8 mouse cellular contexts compared by ENCODE assay signal in the genomic region with DNA sequence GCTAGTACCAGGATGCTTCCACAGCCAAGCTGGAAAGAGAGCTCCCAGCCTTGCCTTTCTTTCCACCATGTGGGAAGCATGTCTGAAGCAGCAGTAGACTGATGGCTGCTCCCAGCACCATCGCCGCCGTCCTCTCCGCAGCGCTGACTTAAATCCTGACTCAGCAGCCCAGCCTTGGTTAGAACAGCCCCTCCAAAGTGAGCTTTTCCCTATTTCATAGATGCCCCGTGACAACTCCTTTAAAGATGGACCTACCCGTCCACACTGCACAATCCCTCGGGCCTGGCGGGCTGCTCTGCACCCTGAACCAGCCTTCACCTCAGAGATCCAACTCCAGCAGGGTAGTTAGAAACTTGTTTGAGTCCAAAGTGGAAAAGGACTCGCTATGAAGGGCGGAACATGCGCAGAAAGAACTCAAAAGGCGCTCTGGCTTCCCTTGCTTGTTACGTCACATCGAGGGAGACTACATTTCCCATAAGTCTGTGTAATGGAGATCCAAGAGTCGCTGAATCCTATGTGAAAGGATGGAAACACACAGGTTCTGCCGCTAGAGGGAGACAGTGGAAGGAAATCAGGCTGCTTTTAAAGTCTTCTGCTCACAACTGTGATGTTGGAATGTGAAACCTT. TPM values are rescaled to one million over a fixed set of nuclear protein-coding genes. Genes with fewer than 3 reads are reported as not detected.
DNase-seq lines count a peak whose midpoint lies in the region; ATAC-seq and TF ChIP-seq lines count a peak whose summit lies in the region.

A gene (minus strand): TSS at position 411 of the 627 bp plus-strand sequence.

- H3K4me1 ChIP-seq in cerebellum, adult 2 months (ENCODE audit: control insufficient read depth, insufficient read depth, low read length), result no peaks in the 10 kb centered on the region; the same call in 1 of the 2 replicates
- H3K4me1 ChIP-seq in forebrain, postnatal 0 days (ENCODE audit: insufficient read depth), result no peaks in the 10 kb centered on the region; the same call in 1 of the 2 replicates
- peaks cover 8% of the 10 kb centered on the region for H3K4me1 ChIP-seq in lung, embryonic 15.5 days

- peak; percentile 99 for ATAC-seq in forebrain, postnatal 0 days
- peak; percentile 98 for ATAC-seq in lung, embryonic 15.5 days (ENCODE audit: borderline replicate concordance, extremely low read depth, low FRiP score, low TSS enrichment)

- TF ChIP-seq POLR2A in cerebellum, adult 2 months (IDR thresholded peaks at IDR 0.05; ENCODE audit: borderline replicate concordance, insufficient read depth, low read length), result peak; percentile 43; the same call in 1 of the 2 replicates

- peak within 1 kb of the TSS; percentile 89 for H3K4me3 ChIP-seq in cerebellum, adult 2 months (replicated peaks; ENCODE audit: insufficient read depth, low read depth, low read length)
- H3K4me3 ChIP-seq in forebrain, postnatal 0 days (ENCODE audit: low read depth, low read length), result peak within 1 kb of the TSS; percentile 63
- peak within 1 kb of the TSS; percentile 70 for H3K4me3 ChIP-seq in lung, embryonic 15.5 days

- WGBS in cerebellum, adult 2 months, result under 1% methylated on average over 17 of the region's 17 CpGs
- under 1% methylated on average over 17 of the region's 17 CpGs for WGBS in forebrain, postnatal 0 days
- 0% methylated on average over 17 of the region's 17 CpGs for WGBS in lung, embryonic 15.5 days

- peak within 1 kb of the TSS; percentile 30 for H3K27ac ChIP-seq in cerebellum, adult 2 months (ENCODE audit: insufficient read depth, low read length)
- H3K27ac ChIP-seq in forebrain, postnatal 0 days (ENCODE audit: low read depth, low read length), result peak within 1 kb of the TSS; percentile 59
- H3K27ac ChIP-seq in lung, embryonic 15.5 days, result peak within 1 kb of the TSS; percentile 92

- peak within 1 kb of the TSS; percentile 83 for H3K4me2 ChIP-seq in forebrain, postnatal 0 days (ENCODE audit: low read depth)
- peak within 1 kb of the TSS; percentile 77 for H3K4me2 ChIP-seq in lung, embryonic 15.5 days

- H3K9me3 ChIP-seq in forebrain, postnatal 0 days (ENCODE audit: low read length), result no peaks in the 10 kb centered on the region
- no peaks in the 10 kb centered on the region for H3K9me3 ChIP-seq in lung, embryonic 15.5 days

- peak; percentile 38; the same call in 1 of the 2 replicates for TF ChIP-seq CTCF in cerebellum, adult 2 months (IDR thresholded peaks at IDR 0.05; ENCODE audit: borderline replicate concordance, insufficient read depth, low read depth, low read length)
- TF ChIP-seq CTCF in forebrain, postnatal 0 days (IDR thresholded peaks at IDR 0.05; ENCODE audit: low read depth), result peak; percentile 92

- no peaks in the 10 kb centered on the region for H3K27me3 ChIP-seq in cerebellum, adult 2 months (ENCODE audit: control insufficient read depth, insufficient read depth, low read length)
- H3K27me3 ChIP-seq in forebrain, postnatal 0 days (ENCODE audit: insufficient read depth, low read length), result no peaks in the 10 kb centered on the region
- H3K27me3 ChIP-seq in lung, embryonic 15.5 days, result no peaks in the 10 kb centered on the region

- no peaks in the 10 kb centered on the region for H3K36me3 ChIP-seq in forebrain, postnatal 0 days (ENCODE audit: insufficient read depth)
- peaks cover 9% of the 10 kb centered on the region for H3K36me3 ChIP-seq in lung, embryonic 15.5 days

- DNase-seq in MEL-GATA-1-ER (ENCODE audit: extremely low read depth, low read depth), result peak; percentile 98
- DNase-seq in cerebellum, adult 2 months, result peak; percentile 87 to 94
- peak; percentile 95 for DNase-seq in forebrain, postnatal 0 days
- peak; percentile 92 for DNase-seq in heart, postnatal 4 days
- peak; percentile 96 for DNase-seq in layer of hippocampus, adult 8-10 months (ENCODE audit: low spot score in 2 of 2)
- DNase-seq in ovary, adult 18-20 months (ENCODE audit: low spot score), result peak; percentile 89
- DNase-seq in thymus, postnatal 0 days (ENCODE audit: low spot score), result peak; percentile 96

- H3K9ac ChIP-seq in forebrain, postnatal 0 days, result peak within 1 kb of the TSS; percentile 53
- H3K9ac ChIP-seq in lung, embryonic 15.5 days, result peak within 1 kb of the TSS; percentile 76

RNA-seq across cellular contexts. Expression of the gene that starts here (rescaled TPM):
- polyA plus RNA-seq in cerebellum, adult 2 months (2012; rRNA removed), result 1.9 and 2.0 TPM in 2 replicates
- total RNA-seq in forebrain, postnatal 0 days (2014; rRNA removed), result 1.4 and 2.9 TPM in 2 replicates
- 0.92 and 1.4 TPM in 2 replicates for polyA plus RNA-seq in forebrain, postnatal 0 days (2015; fragmentation: Nextera tagmentation; extraction: Ambion mirVana)
- 1 to 10 TPM in 1 of 2 experiments, under 1 TPM in 1; 0.79 to 1.4 TPM for total RNA-seq in heart, postnatal 4 days (2021)
- total RNA-seq in layer of hippocampus, adult 8-10 months (2022), result 1 to 10 TPM; 3.1 to 4.3 (median 3.5) TPM
- 3.4 and 3.5 TPM in 2 replicates for polyA plus RNA-seq in lung, embryonic 15.5 days (2015; fragmentation: Nextera tagmentation; extraction: Ambion mirVana)
- polyA plus RNA-seq in thymus, postnatal 0 days (2015; fragmentation: Nextera tagmentation; extraction: Ambion mirVana), result 1.4 and 1.6 TPM in 2 replicates

Comparison
In these comparisons a context has a peak if more than half of its experiments do, and no peak if none do; other contexts are left out.
1. Peak in every context shown above with its lines: DNase-seq, ATAC-seq, H3K4me3 ChIP-seq and H3K27ac ChIP-seq.
2. H3K27ac ChIP-seq: peak in every context shown above with its lines; median percentile 92 in lung, embryonic 15.5 days; 59 in forebrain, postnatal 0 days; 30 in cerebellum, adult 2 months.